Mouse (Mus musculus) embryonic fibroblast, embryonic 13.5 days (primary cell): ENCODE results near the gene Naa40. TPM values are rescaled to one million over a fixed set of nuclear protein-coding genes. Genes with fewer than 3 reads are reported as not detected.

ENCODE experiments used
- H3K27ac ChIP-seq: 2 replicates; pipeline ENCODE4 v1.5.1; 2012; ENCODE audit warnings: low read length, control low read depth, inconsistent platforms; ENCODE audit not compliant: insufficient read depth
- H3K4me1 ChIP-seq: 2 replicates; pipeline ENCODE4 v1.6.1; 2011; ENCODE audit warnings: low read length; ENCODE audit not compliant: control insufficient read depth, insufficient read depth
- H3K4me3 ChIP-seq: 2 replicates; pipeline ENCODE4 v1.5.1; 2011; ENCODE audit warnings: mild to moderate bottlenecking, control low read depth, low read length; ENCODE audit not compliant: insufficient read depth
- CTCF ChIP-seq: IDR thresholded peaks from 2 replicates; pipeline ENCODE4 v1.5.1; 2011; ENCODE audit warnings: mild to moderate bottlenecking, control low read depth, low read length, moderate library complexity, borderline replicate concordance; ENCODE audit not compliant: insufficient read depth
- POLR2A ChIP-seq: IDR thresholded peaks from 2 replicates; pipeline ENCODE4 v1.6.1; 2011; ENCODE audit warnings: low read depth, mild to moderate bottlenecking, control low read depth, low read length, moderate library complexity
- polyA plus RNA-seq: library from polyadenylated mRNA; stranded (reverse); fragments of >200 nt; gene quantifications from 2 replicates; pipeline ENCODE4 v1.2.4, GENCODE M21; 2011; ENCODE audit warnings: low read depth; ENCODE audit not compliant: missing spikeins, insufficient read length

Naa40 gene
- polyA plus RNA-seq, 1 experiment, result 24.8 TPM

- H3K27ac ChIP-seq, result no peak overlapping the region
- TF ChIP-seq CTCF (no peak), POLR2A (no peak)
- peaks cover 15% of the 10 kb centered on the region for H3K4me1 ChIP-seq
- H3K4me3 ChIP-seq, result no peak overlapping the region
Observed at GRCm38 (mm10) chr19:7176041-7176696, 64.8 kb downstream of the Naa40 start.

Other genes with a start within 250 kb of the Naa40 start
- gene Dnajc4, start 248.6 kb downstream of the Naa40 start, polyA plus RNA-seq, result 15.0 and 22.2 TPM in 2 replicates
- gene Nudt22, start 245.1 kb downstream of the Naa40 start, polyA plus RNA-seq, result 11.4 and 16.9 TPM in 2 replicates
- 4.4 and 5.1 TPM in 2 replicates for gene Trpt1, start 245.1 kb downstream of the Naa40 start, polyA plus RNA-seq
- 0.35 and 1.3 TPM in 2 replicates for gene Fermt3, start 221.7 kb downstream of the Naa40 start, polyA plus RNA-seq
- 192 and 195 TPM in 2 replicates for gene Stip1, start 201.2 kb downstream of the Naa40 start, polyA plus RNA-seq
- gene Macrod1, start 184.4 kb downstream of the Naa40 start, polyA plus RNA-seq, result 3.6 and 5.2 TPM in 2 replicates
- gene Flrt1, start 135.5 kb downstream of the Naa40 start, polyA plus RNA-seq, result 5.3 and 6.4 TPM in 2 replicates
- 116 and 134 TPM in 2 replicates for gene Otub1, start 34.9 kb downstream of the Naa40 start, polyA plus RNA-seq
- 456 and 560 TPM in 2 replicates for gene Cox8a, start 23.6 kb downstream of the Naa40 start, polyA plus RNA-seq
- 10.3 and 11.6 TPM in 2 replicates for gene Rcor2, start 26.1 kb upstream of the Naa40 start, polyA plus RNA-seq
- gene Mark2, start 100.7 kb upstream of the Naa40 start, polyA plus RNA-seq, result 36.5 and 38.5 TPM in 2 replicates
- gene Spindoc, start 141.8 kb upstream of the Naa40 start, polyA plus RNA-seq, result 24.6 and 34.9 TPM in 2 replicates
- 30.8 and 46.0 TPM in 2 replicates for gene 2700081O15Rik, start 176.4 kb upstream of the Naa40 start, polyA plus RNA-seq
- gene Rtn3, start 242.1 kb upstream of the Naa40 start, polyA plus RNA-seq, result 199 and 206 TPM in 2 replicates